Mouse (Mus musculus) naive thymus-derived CD4-positive, alpha-beta T cell, adult 2 months (primary cell): Measurements from ENCODE around the gene Tradd.
"Not testable (repeated sequence)": the region's sequence is repeated elsewhere in the genome, so short reads cannot be mapped to it uniquely, and the experiment has no call there.

Experiments used
- DNase-seq: peaks from one replicate; pipeline ENCODE4 v3.0.0-alpha.2; 2011; ENCODE audit warnings: low read depth

The Tradd gene

GRCm38 (mm10) chr8:105295256-105295655, 30.8 kb upstream of the Tradd start:
- no peak for DNase-seq

GRCm38 (mm10) chr8:105294776-105295175, 30.4 kb upstream of the Tradd start:
- DNase-seq: no peak

GRCm38 (mm10) chr8:105293405-105293804, 29.0 kb upstream of the Tradd start:
- no peak for DNase-seq

- DNase-seq: no peak
Measured at GRCm38 (mm10) chr8:105292471-105292870, 28.1 kb upstream of the Tradd start.

- DNase-seq: not testable (repeated sequence)
Measured at GRCm38 (mm10) chr8:105291802-105292201, 27.4 kb upstream of the Tradd start.

- not testable (repeated sequence) for DNase-seq
Measured at GRCm38 (mm10) chr8:105291364-105291763, 27.0 kb upstream of the Tradd start.

GRCm38 (mm10) chr8:105290554-105291314, 26.3 kb upstream of the Tradd start:
- peak; percentile 94 for DNase-seq

- peak; percentile 66 for DNase-seq
Measured at GRCm38 (mm10) chr8:105289805-105290460, 25.5 kb upstream of the Tradd start, which contains the start of gene 4931428F04Rik. 4931428F04Rik (minus strand) TSS chr8:105289864.

GRCm38 (mm10) chr8:105288958-105289732, 24.7 kb upstream of the Tradd start:
- peak; percentile 98 for DNase-seq

GRCm38 (mm10) chr8:105288231-105288630, 23.8 kb upstream of the Tradd start:
- no peak for DNase-seq

- DNase-seq: no peak
Measured at GRCm38 (mm10) chr8:105286907-105287306, 22.5 kb upstream of the Tradd start.

GRCm38 (mm10) chr8:105285514-105285913, 21.1 kb upstream of the Tradd start:
- no peak for DNase-seq

- peak; percentile 71 for DNase-seq
Measured at GRCm38 (mm10) chr8:105283074-105283473, 18.7 kb upstream of the Tradd start.

- DNase-seq: no peak
Measured at GRCm38 (mm10) chr8:105282239-105282638, 17.8 kb upstream of the Tradd start.

- no peak for DNase-seq
Measured at GRCm38 (mm10) chr8:105281821-105282220, 17.4 kb upstream of the Tradd start.

- no peak for DNase-seq
Measured at GRCm38 (mm10) chr8:105280567-105280966, 16.2 kb upstream of the Tradd start.

GRCm38 (mm10) chr8:105278911-105279334, 14.5 kb upstream of the Tradd start:
- peak; percentile 67 for DNase-seq

- DNase-seq: no peak
Measured at GRCm38 (mm10) chr8:105276292-105277120, 12.1 kb upstream of the Tradd start.

- DNase-seq: no peak
Measured at GRCm38 (mm10) chr8:105275840-105276239, 11.4 kb upstream of the Tradd start, which contains the start of gene Nol3. Nol3 (plus strand) TSS chr8:105276140.

GRCm38 (mm10) chr8:105275387-105275786, 11.0 kb upstream of the Tradd start:
- DNase-seq: no peak

- DNase-seq: peak; percentile 42
Measured at GRCm38 (mm10) chr8:105270916-105271186, 6.4 kb upstream of the Tradd start.
